Mouse (Mus musculus) brain, embryonic 14.5 days (tissue): Measurements from ENCODE around the gene Actn1.

ENCODE experiments used
- CTCF ChIP-seq: fragments of 200-500 bp; IDR thresholded peaks from 2 replicates; pipeline ENCODE4 v1.5.1; 2012; ENCODE audit warnings: inconsistent platforms, mild to moderate bottlenecking, moderate library complexity, borderline replicate concordance; ENCODE audit not compliant: insufficient read depth, insufficient read length; ENCODE audit errors: extremely low read depth
- POLR2A ChIP-seq: fragments of 200-500 bp; IDR thresholded peaks from 2 replicates; pipeline ENCODE4 v1.6.1; 2012; ENCODE audit warnings: mild to moderate bottlenecking, inconsistent platforms, borderline replicate concordance; ENCODE audit not compliant: poor library complexity, insufficient read depth, insufficient read length, severe bottlenecking; ENCODE audit errors: extremely low read depth

GRCm38 (mm10) chr12:80123227-80123803, 136.9 kb downstream of the Actn1 start:
- TF ChIP-seq POLR2A (no peak), CTCF (no peak)
